Mouse (Mus musculus): ENCODE data around the gene Itpripl2. TPM values are rescaled to one million over a fixed set of nuclear protein-coding genes. Genes with fewer than 3 reads are reported as not detected.

Itpripl2 gene
- polyA plus RNA-seq (2012), result 12.1 and 14.7 TPM in 2 replicates

GRCm38 (mm10) chr7:118491431-118492147 is at the start of gene Itpripl2:
Gene Itpripl2 (minus strand): TSS chr7:118491975.

GRCm38 (mm10) chr7:118533178-118533578 is 41.4 kb upstream of the Itpripl2 start, which contains the start of gene Coq7:
Gene Coq7 (minus strand): TSS chr7:118533356.

GRCm38 (mm10) chr7:118448134-118448967 is 43.4 kb downstream of the Itpripl2 start, which contains the start of gene Syt17:
Gene Syt17 (minus strand): TSS chr7:118448222.

Other genes starting within 250 kb of the Itpripl2 start
- 18.8 and 26.1 TPM in 2 replicates for gene Smg1, start 248.3 kb downstream of the Itpripl2 start, polyA plus RNA-seq (2012)
- not detected in 2 replicates for gene Syt17, start 43.8 kb downstream of the Itpripl2 start, polyA plus RNA-seq (2012)
- 30.6 and 32.4 TPM in 2 replicates for gene Coq7, start 41.4 kb upstream of the Itpripl2 start, polyA plus RNA-seq (2012)
- 0.04 and 0.05 TPM in 2 replicates for gene Tmc7, start 92.8 kb upstream of the Itpripl2 start, polyA plus RNA-seq (2012)
- gene Tmc5, start 105.3 kb upstream of the Itpripl2 start, polyA plus RNA-seq (2012), result not detected in 2 replicates
- 26.9 and 28.5 TPM in 2 replicates for gene Gde1, start 213.8 kb upstream of the Itpripl2 start, polyA plus RNA-seq (2012)
- 0.88 and 1.6 TPM in 2 replicates for gene Ccp110, start 220.6 kb upstream of the Itpripl2 start, polyA plus RNA-seq (2012)
- gene Vps35l, start 248.3 kb upstream of the Itpripl2 start, polyA plus RNA-seq (2012), result 12.0 and 12.9 TPM in 2 replicates

Measured in megakaryocyte-erythroid progenitor cell, adult 5 weeks (primary cell).